ENCODE assay signal across 21 mouse cellular contexts in the genomic region with DNA sequence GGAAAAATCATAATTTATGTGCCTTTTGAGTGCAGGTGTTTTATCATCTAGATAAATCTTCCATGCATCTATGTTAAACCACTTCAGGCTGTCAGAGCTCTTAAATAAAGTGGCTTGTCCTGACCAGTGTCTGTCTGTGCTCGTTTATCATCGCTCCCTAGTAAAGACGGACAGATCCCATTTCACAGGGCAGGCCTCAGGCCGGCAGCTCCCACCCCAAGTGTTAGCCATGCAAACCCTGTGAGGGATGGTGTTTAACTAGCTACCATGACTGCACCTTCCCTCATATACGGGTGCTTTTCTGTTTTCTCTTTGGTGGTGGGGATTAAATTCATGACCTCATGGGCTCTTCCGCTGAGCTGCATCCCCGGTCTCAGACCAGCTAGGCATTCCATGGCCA. TPM values are rescaled to one million over a fixed set of nuclear protein-coding genes. Genes with fewer than 3 reads are reported as not detected.
DNase-seq lines count a peak whose midpoint lies in the region; ATAC-seq and TF ChIP-seq lines count a peak whose summit lies in the region.
"Had no signal": no experiment of that assay in that cellular context is flagged by ENCODE, and none has a peak within 500 bp of the region (broad histone marks: within the 10 kb centered on the region; RNA-seq: fewer than 3 reads in every experiment).

No protein-coding gene starts in this region.

- no peak for DNase-seq in heart, embryonic 10.5 days (ENCODE audit: low spot score)
- DNase-seq in heart, postnatal 36 days = no peak
- peak; percentile 85 for DNase-seq in kidney, postnatal 0 days (ENCODE audit: low spot score)
- DNase-seq in kidney, adult 11 months = no peak
- no peak for DNase-seq in liver, embryonic 13.5 days
- DNase-seq in left cerebral cortex, adult 9 months (ENCODE audit: low spot score in 2 of 2) = no peak
- DNase-seq: adrenal gland, postnatal 14 days; cerebellum, adult 18-20 months; cerebellum, adult 9-11 months; cerebellum, postnatal 36 days; gastrocnemius, postnatal 10 days; heart, adult 2 months had no signal

- ATAC-seq in kidney, postnatal 0 days (replicated peaks; ENCODE audit: low FRiP score, low read depth) = peak; percentile 58; the same call in 1 of the 2 replicates
- ATAC-seq in liver, embryonic 13.5 days (ENCODE audit: low read depth) = no peak
- no peak for ATAC-seq in liver, embryonic 15.5 days (ENCODE audit: insufficient read depth)
- ATAC-seq: activated CD4-positive, CD25-positive, alpha-beta regulatory T cell, adult 4 months; forebrain, embryonic 16.5 days; Patski had no signal

- H3K4me3 ChIP-seq in heart, embryonic 10.5 days = no peak overlapping the region
- no peak overlapping the region for H3K4me3 ChIP-seq in kidney, postnatal 0 days (replicated peaks; ENCODE audit: low read depth, low read length)
- H3K4me3 ChIP-seq in liver, embryonic 13.5 days (replicated peaks) = no peak overlapping the region
- no peak overlapping the region for H3K4me3 ChIP-seq in liver, embryonic 15.5 days (replicated peaks)
- H3K4me3 ChIP-seq: embryonic facial prominence, embryonic 15.5 days; forebrain, embryonic 12.5 days; heart, adult 2 months; heart, embryonic 12.5 days; hindbrain, embryonic 15.5 days had no signal

- H3K27me3 ChIP-seq in heart, embryonic 10.5 days (ENCODE audit: insufficient read depth, poor library complexity, severe bottlenecking) = 0 out of 2 replicates have a peak, but pooled peaks cover 3% of the 10 kb centered on the region
- no peaks in the 10 kb centered on the region for H3K27me3 ChIP-seq in kidney, postnatal 0 days (ENCODE audit: insufficient read depth, low read length)
- no peaks in the 10 kb centered on the region for H3K27me3 ChIP-seq in liver, embryonic 13.5 days
- H3K27me3 ChIP-seq in liver, embryonic 15.5 days = no peaks in the 10 kb centered on the region
- H3K27me3 ChIP-seq: CH12.LX; embryonic facial prominence, embryonic 15.5 days; heart, embryonic 12.5 days; hindbrain, embryonic 15.5 days; Patski had no signal

- no peaks in the 10 kb centered on the region for H3K9me3 ChIP-seq in heart, embryonic 10.5 days
- H3K9me3 ChIP-seq in kidney, postnatal 0 days (replicated peaks; ENCODE audit: low read length) = no peaks in the 10 kb centered on the region
- no peaks in the 10 kb centered on the region for H3K9me3 ChIP-seq in liver, embryonic 13.5 days (replicated peaks)
- no peaks in the 10 kb centered on the region for H3K9me3 ChIP-seq in liver, embryonic 15.5 days (replicated peaks)
- H3K9me3 ChIP-seq: embryonic facial prominence, embryonic 15.5 days; forebrain, embryonic 12.5 days; heart, embryonic 12.5 days; hindbrain, embryonic 15.5 days had no signal

- 70% methylated on average over 7 of the region's 7 CpGs for WGBS in heart, embryonic 10.5 days
- WGBS in kidney, postnatal 0 days = 35% methylated on average over 7 of the region's 7 CpGs
- WGBS in liver, embryonic 13.5 days (ENCODE audit: insufficient replicate concordance) = 86% methylated on average over 7 of the region's 7 CpGs
- WGBS in liver, embryonic 15.5 days (ENCODE audit: insufficient replicate concordance) = 88% methylated on average over 7 of the region's 7 CpGs

- H3K4me2 ChIP-seq in kidney, postnatal 0 days (ENCODE audit: low read length) = no peak overlapping the region
- H3K4me2 ChIP-seq in liver, embryonic 13.5 days = peak overlapping the region; percentile 21; the same call in 1 of the 2 replicates
- H3K4me2 ChIP-seq in liver, embryonic 15.5 days = no peak overlapping the region
- H3K4me2 ChIP-seq: embryonic facial prominence, embryonic 15.5 days; forebrain, embryonic 12.5 days; hindbrain, embryonic 15.5 days had no signal

- no peak overlapping the region for H3K9ac ChIP-seq in kidney, postnatal 0 days (ENCODE audit: low read depth, low read length)
- H3K9ac ChIP-seq in liver, embryonic 13.5 days = peak overlapping the region; percentile 56
- peak overlapping the region; percentile 0 for H3K9ac ChIP-seq in liver, embryonic 15.5 days
- H3K9ac ChIP-seq: embryonic facial prominence, embryonic 15.5 days; forebrain, embryonic 12.5 days; heart, embryonic 12.5 days; hindbrain, embryonic 15.5 days had no signal

- peak overlapping the region; percentile 16; the same call in 1 of the 2 replicates for H3K27ac ChIP-seq in heart, embryonic 10.5 days
- H3K27ac ChIP-seq in kidney, postnatal 0 days = no peak overlapping the region
- peak overlapping the region; percentile 93 for H3K27ac ChIP-seq in liver, embryonic 13.5 days
- H3K27ac ChIP-seq in liver, embryonic 15.5 days (replicated peaks) = peak overlapping the region; percentile 92
- H3K27ac ChIP-seq: embryonic facial prominence, embryonic 15.5 days; forebrain, embryonic 12.5 days; heart, adult 2 months; hindbrain, embryonic 15.5 days had no signal

- intact Hi-C loops in heart, postnatal 36 days (cut with DNase I) = no loop called here

- H3K36me3 ChIP-seq in heart, embryonic 10.5 days = no peaks in the 10 kb centered on the region
- no peaks in the 10 kb centered on the region for H3K36me3 ChIP-seq in kidney, postnatal 0 days (ENCODE audit: insufficient read depth, low read length)
- peaks cover 46% of the 10 kb centered on the region for H3K36me3 ChIP-seq in liver, embryonic 13.5 days
- peaks cover 41% of the 10 kb centered on the region for H3K36me3 ChIP-seq in liver, embryonic 15.5 days (replicated peaks)
- H3K36me3 ChIP-seq: embryonic facial prominence, embryonic 15.5 days; forebrain, embryonic 12.5 days; heart, embryonic 12.5 days; hindbrain, embryonic 15.5 days had no signal

- H3K4me1 ChIP-seq in heart, embryonic 10.5 days = peaks cover 20% of the 10 kb centered on the region; the same call in 1 of the 2 replicates
- H3K4me1 ChIP-seq in kidney, postnatal 0 days (replicated peaks; ENCODE audit: insufficient read depth, low read length) = 0 out of 2 replicates have a peak, but pooled peaks cover 5% of the 10 kb centered on the region
- peaks cover 65% of the 10 kb centered on the region for H3K4me1 ChIP-seq in liver, embryonic 13.5 days (replicated peaks)
- H3K4me1 ChIP-seq in liver, embryonic 15.5 days (replicated peaks) = peaks cover 69% of the 10 kb centered on the region

- TF ChIP-seq CTCF in kidney, postnatal 0 days (IDR thresholded peaks at IDR 0.05; ENCODE audit: low read depth) = no peak

RNA-seq across cellular contexts. Expression of gene Nmnat3, which starts 13.3 kb away (rescaled TPM):
- 8.9 and 10.2 TPM in 2 replicates for polyA plus RNA-seq in heart, embryonic 10.5 days (2016; fragmentation: Nextera tagmentation; extraction: Ambion mirVana)
- total RNA-seq in heart, postnatal 36 days (2021) = 10 to 100 TPM; 13.5 to 15.0 TPM
- polyA plus RNA-seq in kidney, postnatal 0 days (2015; fragmentation: Nextera tagmentation; extraction: Ambion mirVana) = 15.1 and 15.6 TPM in 2 replicates
- 31.1 and 31.6 TPM in 2 replicates for polyA plus RNA-seq in liver, embryonic 13.5 days (2015; fragmentation: Nextera tagmentation; extraction: Ambion mirVana)
- polyA plus RNA-seq in liver, embryonic 15.5 days (2015; fragmentation: Nextera tagmentation; extraction: Ambion mirVana) = 28.0 and 28.6 TPM in 2 replicates
